Mouse (Mus musculus): ENCODE measurements around the gene Shc4.
A peak's percentile ranks its signal among the peaks of the same experiment; 100 is the strongest.

Shc4 gene

DNA sequence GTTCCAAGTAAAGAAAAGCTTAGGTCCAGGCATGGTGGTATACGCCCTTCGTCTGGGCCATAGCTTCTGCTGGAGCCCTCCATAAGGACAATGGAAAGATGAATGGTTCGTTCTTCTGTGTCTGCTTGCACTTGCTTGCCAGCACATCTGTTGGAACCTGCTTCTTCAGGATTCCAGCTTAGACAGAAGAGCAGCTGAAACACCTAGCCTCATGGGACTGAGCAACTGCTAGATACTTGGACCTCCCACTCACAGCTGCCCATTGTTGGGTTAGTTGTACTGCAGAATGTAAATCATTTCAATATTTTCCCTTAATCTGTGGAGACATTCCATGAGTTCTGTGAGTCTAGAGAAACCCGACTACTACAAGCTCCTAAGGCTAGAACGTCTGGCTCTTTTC is 73.9 kb downstream of the Shc4 start:
- H3K27me3 ChIP-seq (ENCODE audit: insufficient read depth, low read length), result 0 out of 2 replicates have a peak, but pooled peaks cover 3% of the 10 kb centered on the region
- no peaks in the 10 kb centered on the region for H3K4me1 ChIP-seq (replicated peaks; ENCODE audit: low read depth, low read length)
- no peaks in the 10 kb centered on the region for H3K9me3 ChIP-seq (ENCODE audit: low read length)
- TF ChIP-seq CTCF (conservative IDR thresholded peaks at IDR 0.05; ENCODE audit: low read length) (no peak), POU5F1 (IDR thresholded peaks at IDR 0.05; ENCODE audit: borderline replicate concordance, low read length) (no peak), NANOG (IDR thresholded peaks at IDR 0.05; ENCODE audit: borderline replicate concordance, low read length) (no peak)
- no peak overlapping the region for H3K4me3 ChIP-seq (replicated peaks; ENCODE audit: low read length)
- H3K36me3 ChIP-seq (ENCODE audit: insufficient read depth, low read length), result no peaks in the 10 kb centered on the region

- 0 out of 2 replicates have a peak, but pooled peaks cover 3% of the 10 kb centered on the region for H3K9me3 ChIP-seq (ENCODE audit: low read length)
- H3K36me3 ChIP-seq (ENCODE audit: insufficient read depth, low read length), result no peaks in the 10 kb centered on the region
- no peak for TF ChIP-seq POU5F1 (IDR thresholded peaks at IDR 0.05; ENCODE audit: borderline replicate concordance, low read length)
- TF ChIP-seq CTCF (conservative IDR thresholded peaks at IDR 0.05; ENCODE audit: low read length), result no peak
- TF ChIP-seq NANOG (IDR thresholded peaks at IDR 0.05; ENCODE audit: borderline replicate concordance, low read length), result no peak
- H3K4me3 ChIP-seq (replicated peaks; ENCODE audit: low read length), result no peak overlapping the region
- H3K4me1 ChIP-seq (replicated peaks; ENCODE audit: low read depth, low read length), result no peaks in the 10 kb centered on the region
- H3K27me3 ChIP-seq (ENCODE audit: insufficient read depth, low read length), result no peaks in the 10 kb centered on the region
These were observed 79.0 kb downstream of the Shc4 start for GRCm38 (mm10) chr2:125644912-125645311.

- H3K36me3 ChIP-seq (ENCODE audit: insufficient read depth, low read length), result no peaks in the 10 kb centered on the region
- TF ChIP-seq CTCF (conservative IDR thresholded peaks at IDR 0.05; ENCODE audit: low read length), result no peak
- no peak for TF ChIP-seq POU5F1 (IDR thresholded peaks at IDR 0.05; ENCODE audit: borderline replicate concordance, low read length)
- TF ChIP-seq NANOG (IDR thresholded peaks at IDR 0.05; ENCODE audit: borderline replicate concordance, low read length), result no peak
- H3K27me3 ChIP-seq (ENCODE audit: insufficient read depth, low read length), result no peaks in the 10 kb centered on the region
- peaks cover 45% of the 10 kb centered on the region for H3K9me3 ChIP-seq (ENCODE audit: low read length)
- H3K4me1 ChIP-seq (replicated peaks; ENCODE audit: low read depth, low read length), result peaks cover 5% of the 10 kb centered on the region; the same call in 1 of the 2 replicates
- no peak overlapping the region for H3K4me3 ChIP-seq (replicated peaks; ENCODE audit: low read length)
These were observed 86.6 kb downstream of the Shc4 start for GRCm38 (mm10) chr2:125637331-125637730.

- H3K4me1 ChIP-seq (replicated peaks; ENCODE audit: low read depth, low read length), result peaks cover 7% of the 10 kb centered on the region
- no peak for TF ChIP-seq CTCF (conservative IDR thresholded peaks at IDR 0.05; ENCODE audit: low read length)
- no peak for TF ChIP-seq NANOG (IDR thresholded peaks at IDR 0.05; ENCODE audit: borderline replicate concordance, low read length)
- TF ChIP-seq POU5F1 (IDR thresholded peaks at IDR 0.05; ENCODE audit: borderline replicate concordance, low read length), result no peak
- H3K9me3 ChIP-seq (ENCODE audit: low read length), result peaks cover 48% of the 10 kb centered on the region
- H3K4me3 ChIP-seq (replicated peaks; ENCODE audit: low read length), result no peak overlapping the region
- no peaks in the 10 kb centered on the region for H3K27me3 ChIP-seq (ENCODE audit: insufficient read depth, low read length)
- H3K36me3 ChIP-seq (ENCODE audit: insufficient read depth, low read length), result 0 out of 2 replicates have a peak, but pooled peaks cover 6% of the 10 kb centered on the region
These were observed 93.9 kb downstream of the Shc4 start for GRCm38 (mm10) chr2:125630010-125630409.

DNA sequence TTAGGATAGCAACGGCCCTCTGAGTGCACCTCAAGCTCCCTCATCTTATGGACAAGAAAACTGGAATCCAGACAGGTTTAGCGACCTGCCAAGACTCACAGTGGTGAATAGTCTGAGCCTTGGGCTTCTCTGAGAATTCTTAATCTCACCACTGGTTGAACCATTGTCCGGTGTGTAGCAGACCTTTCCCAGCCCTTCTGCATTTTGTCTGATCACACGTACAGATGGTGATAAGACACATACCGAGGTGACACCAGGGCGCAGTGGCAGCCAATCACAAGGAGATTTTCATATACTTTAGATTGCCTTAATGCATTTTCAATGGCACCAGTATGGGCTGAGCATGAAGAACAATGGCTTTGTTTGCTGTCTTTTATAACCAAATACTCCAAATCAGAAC is 95.5 kb downstream of the Shc4 start:
- H3K36me3 ChIP-seq (ENCODE audit: insufficient read depth, low read length), result 0 out of 2 replicates have a peak, but pooled peaks cover 6% of the 10 kb centered on the region
- H3K4me3 ChIP-seq (replicated peaks; ENCODE audit: low read length), result no peak overlapping the region
- H3K4me1 ChIP-seq (replicated peaks; ENCODE audit: low read depth, low read length), result peaks cover 14% of the 10 kb centered on the region
- no peak for TF ChIP-seq NANOG (IDR thresholded peaks at IDR 0.05; ENCODE audit: borderline replicate concordance, low read length)
- H3K27me3 ChIP-seq (ENCODE audit: insufficient read depth, low read length), result no peaks in the 10 kb centered on the region
- H3K9me3 ChIP-seq (ENCODE audit: low read length), result peaks cover 45% of the 10 kb centered on the region

DNA sequence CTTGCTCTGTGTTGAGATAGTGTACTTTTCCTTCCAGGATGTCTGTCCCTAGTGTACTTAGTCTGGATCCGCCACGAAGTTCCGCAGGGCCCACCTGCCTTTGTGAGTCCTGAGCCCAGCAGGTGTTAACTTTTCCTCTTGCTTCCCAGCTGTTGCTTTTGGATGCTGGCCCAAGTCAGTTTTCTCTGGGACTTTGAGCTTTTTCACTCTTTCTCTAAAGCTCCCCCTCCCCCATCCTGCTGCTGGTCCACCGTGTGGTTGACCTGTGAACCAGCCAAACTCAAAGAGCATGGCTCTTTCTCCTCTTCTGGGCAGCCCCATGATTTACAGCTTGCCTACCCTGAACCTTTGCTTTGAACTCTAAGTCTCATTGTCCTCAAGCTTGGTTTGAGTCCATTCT is 97.4 kb downstream of the Shc4 start:
- no peak overlapping the region for H3K4me3 ChIP-seq (replicated peaks; ENCODE audit: low read length)
- no peak for TF ChIP-seq POU5F1 (IDR thresholded peaks at IDR 0.05; ENCODE audit: borderline replicate concordance, low read length)
- no peak for TF ChIP-seq CTCF (conservative IDR thresholded peaks at IDR 0.05; ENCODE audit: low read length)
- TF ChIP-seq NANOG (IDR thresholded peaks at IDR 0.05; ENCODE audit: borderline replicate concordance, low read length), result no peak
- H3K4me1 ChIP-seq (replicated peaks; ENCODE audit: low read depth, low read length), result peaks cover 25% of the 10 kb centered on the region
- H3K9me3 ChIP-seq (ENCODE audit: low read length), result peaks cover 41% of the 10 kb centered on the region
- H3K36me3 ChIP-seq (ENCODE audit: insufficient read depth, low read length), result peaks cover 15% of the 10 kb centered on the region
- no peaks in the 10 kb centered on the region for H3K27me3 ChIP-seq (ENCODE audit: insufficient read depth, low read length)

- H3K27me3 ChIP-seq (ENCODE audit: insufficient read depth, low read length), result no peaks in the 10 kb centered on the region
- H3K9me3 ChIP-seq (ENCODE audit: low read length), result peaks cover 30% of the 10 kb centered on the region
- H3K4me1 ChIP-seq (replicated peaks; ENCODE audit: low read depth, low read length), result peaks cover 31% of the 10 kb centered on the region
- H3K4me3 ChIP-seq (replicated peaks; ENCODE audit: low read length), result peak within 1 kb of the TSS; percentile 93
- peaks cover 24% of the 10 kb centered on the region for H3K36me3 ChIP-seq (ENCODE audit: insufficient read depth, low read length)
- no peak for TF ChIP-seq CTCF (conservative IDR thresholded peaks at IDR 0.05; ENCODE audit: low read length)
- TF ChIP-seq POU5F1 (IDR thresholded peaks at IDR 0.05; ENCODE audit: borderline replicate concordance, low read length), result no peak
- no peak for TF ChIP-seq NANOG (IDR thresholded peaks at IDR 0.05; ENCODE audit: borderline replicate concordance, low read length)
These were observed 99.1 kb downstream of the Shc4 start, which contains the start of gene Cep152 for GRCm38 (mm10) chr2:125624837-125625351. Gene Cep152 (minus strand): TSS chr2:125625113.

GRCm38 (mm10) chr2:125624127-125624685 is 99.7 kb downstream of the Shc4 start:
- TF ChIP-seq CTCF (conservative IDR thresholded peaks at IDR 0.05; ENCODE audit: low read length) (no peak), NANOG (IDR thresholded peaks at IDR 0.05; ENCODE audit: borderline replicate concordance, low read length) (no peak), POU5F1 (IDR thresholded peaks at IDR 0.05; ENCODE audit: borderline replicate concordance, low read length) (no peak)

More at GRCm38 (mm10) chr2:125624127-125624685, 99.7 kb downstream of the Shc4 start:
- peaks cover 23% of the 10 kb centered on the region for H3K9me3 ChIP-seq (ENCODE audit: low read length)
- H3K27me3 ChIP-seq (ENCODE audit: insufficient read depth, low read length), result no peaks in the 10 kb centered on the region
- H3K4me3 ChIP-seq (replicated peaks; ENCODE audit: low read length), result peak overlapping the region; percentile 93
- H3K36me3 ChIP-seq (ENCODE audit: insufficient read depth, low read length), result peaks cover 31% of the 10 kb centered on the region
- H3K4me1 ChIP-seq (replicated peaks; ENCODE audit: low read depth, low read length), result peaks cover 31% of the 10 kb centered on the region
